Comparison of ENCODE assay signal across 8 mouse cellular contexts in the genomic region with DNA sequence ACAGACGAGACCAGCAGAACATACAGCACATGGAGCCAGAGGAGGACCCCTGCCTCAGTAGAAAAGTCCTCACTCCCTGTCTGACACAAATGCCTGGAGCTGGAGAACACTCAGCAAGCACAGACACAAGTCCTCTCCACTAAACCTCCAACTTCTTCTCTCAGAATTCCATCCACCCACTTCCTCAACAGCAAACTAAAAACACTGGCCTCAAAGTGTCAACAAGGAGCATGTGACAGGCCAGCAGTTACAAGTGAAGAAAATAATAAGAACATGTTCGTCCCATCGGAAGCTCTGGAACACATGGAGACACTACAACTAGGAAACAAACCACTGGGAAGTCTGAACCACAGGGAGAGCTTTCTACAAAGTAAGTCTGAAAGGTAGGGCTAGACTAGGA. TPM values are rescaled to one million over a fixed set of nuclear protein-coding genes. Genes with fewer than 3 reads are reported as not detected.
DNase-seq lines count a peak whose midpoint lies in the region; ATAC-seq and TF ChIP-seq lines count a peak whose summit lies in the region.

No protein-coding gene starts in this region.

- H3K36me3 ChIP-seq in kidney, adult 2 months (ENCODE audit: control insufficient read depth, insufficient read depth, low read length), result peaks cover 4% of the 10 kb centered on the region; the same call in 1 of the 2 replicates
- peaks cover 4 to 60% of the 10 kb centered on the region in 2 experiments; a peak in 3 of 4 replicates for H3K36me3 ChIP-seq in MEL (ENCODE audit: control insufficient read depth in 1 of 2, insufficient read depth in 2 of 2, low read length in 2 of 2)
- peaks cover 62% of the 10 kb centered on the region for H3K36me3 ChIP-seq in liver, embryonic 13.5 days

- peak; percentile 68 for DNase-seq in kidney, adult 2 months
- DNase-seq in kidney, adult 18-20 months, result no peak
- peak; percentile 21 for DNase-seq in MEL (ENCODE audit: low read depth, low spot score)
- DNase-seq in heart, adult 9 months (ENCODE audit: low spot score in 2 of 2), result peak; percentile 59 to 67
- DNase-seq in liver, embryonic 13.5 days, result no peak
- no peak for DNase-seq in right cerebral cortex, postnatal 14 days
- DNase-seq in layer of hippocampus, adult 11-12 months (ENCODE audit: low spot score), result no peak
- no peak for DNase-seq in urinary bladder, postnatal 36 days (ENCODE audit: low spot score in 2 of 2)

- no peak for TF ChIP-seq POLR2A in kidney, adult 2 months (IDR thresholded peaks at IDR 0.05; ENCODE audit: low read depth, low read length)
- no peak for TF ChIP-seq POLR2A in MEL (IDR thresholded peaks at IDR 0.05; ENCODE audit: control insufficient read depth in 1 of 2, insufficient read depth in 1 of 2, low read depth in 1 of 2, low read length in 2 of 2, poor library complexity in 1 of 2)

- TF ChIP-seq RAD21 in MEL (IDR thresholded peaks at IDR 0.05; ENCODE audit: low read depth, low read length), result no peak

- no peak for ATAC-seq in liver, embryonic 13.5 days (ENCODE audit: low read depth)

- peaks cover 50% of the 10 kb centered on the region for H3K79me2 ChIP-seq in MEL (ENCODE audit: control insufficient read depth, insufficient read depth, low read length, poor library complexity)

- no peak overlapping the region for H3K4me3 ChIP-seq in kidney, adult 2 months (ENCODE audit: insufficient read depth, low read depth, low read length)
- H3K4me3 ChIP-seq in MEL (ENCODE audit: control insufficient read depth in 1 of 2, insufficient read depth in 1 of 2, low read depth in 2 of 2, low read length in 2 of 2), result no peak overlapping the region
- H3K4me3 ChIP-seq in liver, embryonic 13.5 days (replicated peaks), result no peak overlapping the region

- H3K27ac ChIP-seq in kidney, adult 2 months (ENCODE audit: insufficient read depth, low read depth, low read length), result peak overlapping the region; percentile 90
- H3K27ac ChIP-seq in MEL (ENCODE audit: control insufficient read depth, low read depth, low read length), result no peak overlapping the region
- H3K27ac ChIP-seq in liver, embryonic 13.5 days, result peak overlapping the region; percentile 61

- H3K4me1 ChIP-seq in kidney, adult 2 months (ENCODE audit: control insufficient read depth, insufficient read depth, low read length), result peaks cover 57% of the 10 kb centered on the region
- H3K4me1 ChIP-seq in MEL (ENCODE audit: control insufficient read depth in 1 of 2, insufficient read depth in 2 of 2, low read length in 2 of 2), result peaks cover 26% of the 10 kb centered on the region in 2 experiments
- peaks cover 80% of the 10 kb centered on the region for H3K4me1 ChIP-seq in liver, embryonic 13.5 days (replicated peaks)

- H3K9ac ChIP-seq in MEL (ENCODE audit: control insufficient read depth, low read depth, low read length, poor library complexity, severe bottlenecking), result no peak overlapping the region
- H3K9ac ChIP-seq in liver, embryonic 13.5 days, result 0 out of 2 replicates have a peak overlapping the region, but pooled peaks have one; percentile 2

- no peaks in the 10 kb centered on the region for H3K27me3 ChIP-seq in kidney, adult 2 months (replicated peaks; ENCODE audit: control insufficient read depth, insufficient read depth, low read length)
- H3K27me3 ChIP-seq in MEL (ENCODE audit: control insufficient read depth in 1 of 2, insufficient read depth in 2 of 2, low read length in 2 of 2), result no peaks in the 10 kb centered on the region
- H3K27me3 ChIP-seq in liver, embryonic 13.5 days, result no peaks in the 10 kb centered on the region

- WGBS in kidney, adult 2 months, result 17% methylated on average over 3 of the region's 3 CpGs
- 54% methylated on average over 3 of the region's 3 CpGs for WGBS in liver, embryonic 13.5 days (ENCODE audit: insufficient replicate concordance)

- H3K9me3 ChIP-seq in MEL (replicated peaks; ENCODE audit: insufficient read depth, low read length), result no peaks in the 10 kb centered on the region
- H3K9me3 ChIP-seq in liver, embryonic 13.5 days (replicated peaks), result no peaks in the 10 kb centered on the region

- no peak for TF ChIP-seq EP300 in MEL (IDR thresholded peaks at IDR 0.05; ENCODE audit: low read depth in 1 of 2, low read length in 2 of 2)

- no peak overlapping the region for H3K4me2 ChIP-seq in liver, embryonic 13.5 days

- no peak for TF ChIP-seq CTCF in kidney, adult 2 months (conservative IDR thresholded peaks at IDR 0.05; ENCODE audit: insufficient read depth, insufficient read length, low read depth, low read length)
- TF ChIP-seq CTCF in MEL (IDR thresholded peaks at IDR 0.05 in 2 of 3, conservative IDR thresholded peaks at IDR 0.05 in 1 of 3; ENCODE audit: control insufficient read depth in 1 of 3, insufficient read depth in 1 of 3, low read depth in 2 of 3, low read length in 3 of 3, poor library complexity in 1 of 3, severe bottlenecking in 1 of 3), result no peak

TF ChIP-seq in MEL, 35 proteins besides CTCF, POLR2A, EP300 and RAD21:
- TF ChIP-seq UBTF (IDR thresholded peaks at IDR 0.05; ENCODE audit: borderline replicate concordance, insufficient read depth, low read depth, low read length) (no peak), ZKSCAN1 (IDR thresholded peaks at IDR 0.05; ENCODE audit: low read depth, low read length) (no peak), RCOR1 (IDR thresholded peaks at IDR 0.05; ENCODE audit: low read depth, low read length) (no peak), CHD2 (IDR thresholded peaks at IDR 0.05; ENCODE audit: low read length) (no peak), USF1 (IDR thresholded peaks at IDR 0.05; ENCODE audit: low read depth, low read length) (no peak), MXI1 (IDR thresholded peaks at IDR 0.05; ENCODE audit: low read depth, low read length) (no peak), ETS1 (IDR thresholded peaks at IDR 0.05; ENCODE audit: low read depth, low read length) (no peak), MAFK (IDR thresholded peaks at IDR 0.05; ENCODE audit: borderline replicate concordance, low read depth, low read length) (no peak), MAX (IDR thresholded peaks at IDR 0.05; ENCODE audit: low read length) (no peak), KAT2A (conservative IDR thresholded peaks at IDR 0.05; ENCODE audit: low read depth, low read length) (no peak), HCFC1 (IDR thresholded peaks at IDR 0.05; ENCODE audit: low read depth, low read length) (no peak), NELFE (IDR thresholded peaks at IDR 0.05; ENCODE audit: low read depth, low read length) (no peak), GATA1 (IDR thresholded peaks at IDR 0.05; ENCODE audit: low read depth, low read length) (no peak), ZNF384 (IDR thresholded peaks at IDR 0.05; ENCODE audit: low read depth, low read length) (no peak), ZMIZ1 (IDR thresholded peaks at IDR 0.05; ENCODE audit: low read depth, low read length) (no peak), POLR2AphosphoS2 (IDR thresholded peaks at IDR 0.05; ENCODE audit: low read length) (no peak), USF2 (IDR thresholded peaks at IDR 0.05; ENCODE audit: borderline replicate concordance in 1 of 2, insufficient read depth in 1 of 2, low read depth in 1 of 2, low read length in 2 of 2) (no peak)

RNA-seq across cellular contexts. Expression of gene Chd2, which starts 8.7 kb away (rescaled TPM):
- 33.9 and 36.9 TPM in 2 replicates for polyA plus RNA-seq in kidney, adult 2 months (2012; rRNA removed)
- total RNA-seq in MEL (2012; rRNA removed), result 9.9 and 16.9 TPM in 2 replicates
- 100 to 1,000 TPM in 1 of 2 experiments, 10 to 100 TPM in 1; 21.4 to 275 TPM for polyA plus RNA-seq in MEL (2012; ENCODE audit: insufficient read depth in 1 of 2, insufficient read length in 2 of 2, low read depth in 1 of 2, low replicate concordance in 2 of 2, missing spikeins in 1 of 2)
- 18.8 and 25.6 TPM in 2 replicates for polyA plus RNA-seq in liver, embryonic 13.5 days (2015; fragmentation: Nextera tagmentation; extraction: Ambion mirVana)

Comparison
In these comparisons a context has a peak if more than half of its experiments do, and no peak if none do; other contexts are left out.
1. DNase-seq: peak in kidney, adult 2 months (single experiment), MEL (single experiment) and heart, adult 9 months (2 of 2); none in kidney, adult 18-20 months (single experiment), liver, embryonic 13.5 days (single experiment), right cerebral cortex, postnatal 14 days (single experiment), layer of hippocampus, adult 11-12 months (single experiment) and urinary bladder, postnatal 36 days (0 of 2).